Mouse (Mus musculus) heart, adult 9 months (tissue): ENCODE data around the gene Dcun1d4.
A peak's percentile ranks its signal among the peaks of the same experiment; 100 is the strongest.

Experiments
- DNase-seq, 2 experiments: peaks; one replicate each; pipeline ENCODE4 v3.0.0; 2022; ENCODE audit warnings: low spot score in 2 of 2

Dcun1d4 gene

GRCm38 (mm10) chr5:73587119-73587518 is 106.3 kb downstream of the Dcun1d4 start:
- DNase-seq: no peak

DNA sequence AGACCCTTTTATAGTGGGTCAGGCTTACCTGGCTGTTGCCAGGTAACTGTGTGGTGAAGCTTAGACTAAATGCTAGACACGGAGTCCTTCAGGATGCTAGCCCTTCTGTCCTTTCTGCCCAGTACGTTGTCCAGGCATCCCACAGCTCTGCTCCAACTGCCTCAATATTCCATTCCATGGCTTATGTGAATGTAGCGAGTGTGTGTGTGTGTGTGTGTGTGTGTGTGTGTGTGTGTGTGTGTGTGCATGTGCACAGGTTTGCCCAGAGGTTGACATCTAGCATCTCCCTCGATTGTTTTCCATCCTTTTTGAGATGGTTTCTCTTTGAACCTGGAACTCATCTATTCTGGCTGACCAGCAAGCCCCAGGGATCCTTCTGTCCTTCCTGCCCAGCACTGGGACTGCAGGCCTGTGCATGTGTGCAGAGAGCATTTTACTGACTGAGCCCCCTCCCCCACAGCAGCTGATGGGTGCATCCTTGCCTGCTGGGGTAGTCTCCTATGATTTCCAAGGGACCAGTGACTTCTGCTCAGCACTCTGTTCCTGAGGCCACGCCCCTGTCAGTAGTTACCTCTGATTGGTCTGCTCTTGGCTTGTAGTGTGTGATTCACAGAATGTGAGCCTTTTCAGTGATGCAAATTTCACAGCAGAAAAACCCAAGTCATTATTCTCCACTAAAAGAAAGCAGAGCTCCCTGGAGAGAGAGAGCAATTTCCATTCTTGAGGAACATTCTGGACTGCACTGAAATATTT is 118.3 kb downstream of the Dcun1d4 start:
- DNase-seq: peak; percentile 6 to 15

- DNase-seq: peak; percentile 19 to 32
These were observed 119.2 kb downstream of the Dcun1d4 start for GRCm38 (mm10) chr5:73599991-73600390.

- no peak for DNase-seq
These were observed 120.6 kb downstream of the Dcun1d4 start for GRCm38 (mm10) chr5:73601361-73601763.

DNA sequence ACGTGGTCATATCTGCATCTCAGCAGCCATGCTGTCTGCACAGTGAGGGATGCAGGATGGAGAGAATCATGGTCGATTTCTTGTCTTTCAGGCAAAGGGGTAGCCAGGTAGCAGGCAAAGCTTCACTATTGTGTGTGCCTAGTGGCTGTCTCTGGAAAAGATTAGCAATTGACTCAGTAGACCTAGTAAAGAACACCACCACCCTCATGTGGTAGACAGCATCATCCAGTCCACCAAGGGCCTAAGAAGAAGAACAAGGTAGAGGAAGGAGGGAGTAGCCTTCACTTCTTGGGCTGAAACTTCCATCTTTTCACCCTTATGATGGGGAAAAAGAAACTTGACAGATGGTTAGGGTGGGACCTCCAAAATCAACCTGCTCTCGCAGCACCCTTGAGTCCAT is 122.1 kb downstream of the Dcun1d4 start:
- DNase-seq: no peak

DNA sequence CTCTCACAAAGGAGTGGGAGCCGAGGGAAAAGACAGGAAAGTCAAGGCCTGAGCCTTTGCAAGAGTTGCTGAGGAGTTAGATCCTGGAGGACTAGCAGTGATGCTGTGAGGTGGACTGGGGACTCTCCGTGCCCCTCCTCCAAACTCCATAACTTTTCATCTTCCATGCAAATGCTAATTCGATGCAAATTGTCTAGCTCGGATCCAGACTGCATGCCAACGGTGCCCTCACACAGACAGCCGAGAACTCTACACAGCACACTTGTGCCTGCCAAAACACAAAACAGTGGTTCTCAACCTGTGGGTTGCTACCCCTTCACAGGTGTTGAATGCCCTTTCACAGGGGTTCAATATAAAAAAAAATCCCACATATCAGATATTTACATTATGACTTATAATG is 123.7 kb downstream of the Dcun1d4 start:
- DNase-seq: no peak

DNA sequence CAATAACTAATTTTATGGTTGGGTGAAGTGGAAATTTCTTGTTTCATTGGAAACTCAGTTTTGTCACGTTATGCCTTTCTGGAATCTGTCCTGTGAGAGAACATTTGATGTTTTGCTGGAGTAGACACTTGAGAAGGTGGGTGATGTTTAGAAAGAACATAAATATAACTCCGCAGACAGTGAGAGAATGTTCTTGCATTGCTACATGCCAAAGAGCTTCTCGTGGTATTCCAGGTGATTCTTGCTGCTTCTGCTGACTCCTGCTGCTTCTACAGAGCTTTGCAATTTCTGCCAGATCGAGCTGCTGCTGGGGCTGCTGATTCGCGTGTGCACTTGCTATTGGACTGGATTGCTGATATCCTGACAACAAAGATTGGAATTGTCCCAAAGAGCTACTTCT is 124.2 kb downstream of the Dcun1d4 start:
- no peak for DNase-seq
